Mouse (Mus musculus) hindbrain, embryonic 11.5 days (tissue): ENCODE measurements around the gene Adcy2. TPM values are rescaled to one million over a fixed set of nuclear protein-coding genes. Genes with fewer than 3 reads are reported as not detected.

Experiments used
- ATAC-seq: fragments of 200-750 bp; cut with Nextera tagmentation; 2 replicates; pipeline ENCODE4 v1.8.0; 2017; ENCODE audit warnings: mild to moderate bottlenecking, moderate TSS enrichment, moderate library complexity; ENCODE audit not compliant: low FRiP score
- DNase-seq: peaks from one replicate; pipeline ENCODE4 v3.0.0-alpha.2; 2015; ENCODE audit warnings: low spot score
- H3K27ac ChIP-seq: fragments of 300-500 bp; sonication (generic); 2 replicates; pipeline ENCODE4 v1.5.1; 2014; ENCODE audit warnings: mild to moderate bottlenecking, low read depth, low read length
- H3K27me3 ChIP-seq: fragments of 300-500 bp; sonication (generic); 2 replicates; pipeline ENCODE4 v1.6.1; 2014; ENCODE audit warnings: mild to moderate bottlenecking, low read length, moderate library complexity, mixed read lengths; ENCODE audit not compliant: control insufficient read depth, insufficient read depth
- H3K36me3 ChIP-seq: fragments of 300-500 bp; sonication (generic); 2 replicates; pipeline ENCODE4 v1.6.1; 2014; ENCODE audit warnings: mild to moderate bottlenecking, low read length, moderate library complexity, mixed read lengths; ENCODE audit not compliant: control insufficient read depth, insufficient read depth
- H3K4me1 ChIP-seq: fragments of 300-500 bp; sonication (generic); replicated peaks from 2 replicates; pipeline ENCODE4 v1.6.1; 2014; ENCODE audit warnings: low read length, mixed read lengths; ENCODE audit not compliant: control insufficient read depth, insufficient read depth
- H3K4me2 ChIP-seq: fragments of 300-500 bp; sonication (generic); replicated peaks from 2 replicates; pipeline ENCODE4 v1.6.1; 2014; ENCODE audit warnings: mild to moderate bottlenecking, low read depth, low read length
- H3K4me3 ChIP-seq: fragments of 300-500 bp; sonication (generic); 2 replicates; pipeline ENCODE4 v1.5.1; 2014; ENCODE audit warnings: low read depth, low read length
- H3K9ac ChIP-seq: fragments of 300-500 bp; sonication (generic); 2 replicates; pipeline ENCODE4 v1.6.1; 2014; ENCODE audit warnings: low read depth, low read length
- H3K9me3 ChIP-seq: fragments of 300-500 bp; sonication (generic); 2 replicates; pipeline ENCODE4 v1.6.1; 2016; ENCODE audit warnings: low read length; ENCODE audit not compliant: control insufficient read depth
- WGBS: fragments of 180-500 bp; shearing (Covaris S2); extraction: QIAGEN DNeasy Blood & Tissue Kit; methylation state at CpG from one replicate; pipeline ENCODE4 v1.1.7; 2014; 5-methylcytosine and 5-hydroxymethylcytosine counted together
- polyA plus RNA-seq: library from polyadenylated mRNA; unstranded; fragments of >200 nt; fragmentation: Nextera tagmentation; extraction: Ambion mirVana; gene quantifications from 2 replicates; pipeline ENCODE4 v1.2.1, GENCODE M21; 2014

The Adcy2 gene
- polyA plus RNA-seq, 1 experiment from 2014 or later: 3.3 TPM

GRCm38 (mm10) chr13:68867940-68868655 lies 131.2 kb downstream of the Adcy2 start:
- H3K36me3 ChIP-seq: no peaks in the 10 kb centered on the region
- no peaks in the 10 kb centered on the region for H3K27me3 ChIP-seq
- H3K4me2 ChIP-seq: no peak overlapping the region
- H3K4me1 ChIP-seq: no peaks in the 10 kb centered on the region
- no peaks in the 10 kb centered on the region for H3K9me3 ChIP-seq
- DNase-seq (no peak), ATAC-seq (no peak)
- no peak overlapping the region for H3K27ac ChIP-seq
- H3K9ac ChIP-seq: no peak overlapping the region
- WGBS: 91% methylated on average over 1 of the region's 1 CpGs
- H3K4me3 ChIP-seq: no peak overlapping the region

- Histone ChIP-seq H3K4me1 (no peaks in the 10 kb centered on the region), H3K27ac (no peak overlapping the region), H3K4me3 (no peak overlapping the region), H3K9ac (no peak overlapping the region), H3K27me3 (no peaks in the 10 kb centered on the region), H3K9me3 (no peaks in the 10 kb centered on the region), H3K4me2 (no peak overlapping the region), H3K36me3 (no peaks in the 10 kb centered on the region)
- no peak for DNase-seq
- no peak for ATAC-seq
- 79% methylated on average over 4 of the region's 4 CpGs for WGBS
Measured at GRCm38 (mm10) chr13:68860036-68860435, 139.3 kb downstream of the Adcy2 start.

GRCm38 (mm10) chr13:68848265-68848664 lies 151.1 kb downstream of the Adcy2 start:
- DNase-seq: no peak
- no peak for ATAC-seq
- H3K4me2 ChIP-seq: no peak overlapping the region

GRCm38 (mm10) chr13:68839517-68839916 lies 159.8 kb downstream of the Adcy2 start:
- no peaks in the 10 kb centered on the region for H3K9me3 ChIP-seq
- H3K27ac ChIP-seq: no peak overlapping the region
- 71% methylated on average over 2 of the region's 2 CpGs for WGBS
- no peaks in the 10 kb centered on the region for H3K36me3 ChIP-seq
- no peak for DNase-seq
- no peaks in the 10 kb centered on the region for H3K27me3 ChIP-seq
- ATAC-seq: no peak
- no peaks in the 10 kb centered on the region for H3K4me1 ChIP-seq
- no peak overlapping the region for H3K4me3 ChIP-seq
- H3K9ac ChIP-seq: no peak overlapping the region
- H3K4me2 ChIP-seq: no peak overlapping the region

More at GRCm38 (mm10) chr13:68848265-68848664, 151.1 kb downstream of the Adcy2 start:
- H3K36me3 ChIP-seq: no peaks in the 10 kb centered on the region
- H3K4me1 ChIP-seq: no peaks in the 10 kb centered on the region
- no peak overlapping the region for H3K4me3 ChIP-seq
- H3K27ac ChIP-seq: no peak overlapping the region
- H3K9me3 ChIP-seq: no peaks in the 10 kb centered on the region
- WGBS: 84% methylated on average over 3 of the region's 3 CpGs
- H3K27me3 ChIP-seq: no peaks in the 10 kb centered on the region
- no peak overlapping the region for H3K9ac ChIP-seq

- Histone ChIP-seq H3K27ac (no peak overlapping the region), H3K9ac (no peak overlapping the region), H3K4me3 (no peak overlapping the region), H3K4me1 (no peaks in the 10 kb centered on the region), H3K36me3 (no peaks in the 10 kb centered on the region), H3K27me3 (no peaks in the 10 kb centered on the region), H3K4me2 (no peak overlapping the region), H3K9me3 (no peaks in the 10 kb centered on the region)
- DNase-seq (no peak), ATAC-seq (no peak)
Measured at GRCm38 (mm10) chr13:68836183-68836582, 163.2 kb downstream of the Adcy2 start.

- 78% methylated on average over 8 of the region's 8 CpGs for WGBS
- H3K9ac ChIP-seq: no peak overlapping the region
- no peaks in the 10 kb centered on the region for H3K36me3 ChIP-seq
- ATAC-seq: no peak
- no peaks in the 10 kb centered on the region for H3K9me3 ChIP-seq
- no peaks in the 10 kb centered on the region for H3K4me1 ChIP-seq
- H3K27me3 ChIP-seq: no peaks in the 10 kb centered on the region
- no peak overlapping the region for H3K4me2 ChIP-seq
- DNase-seq: no peak
- H3K27ac ChIP-seq: no peak overlapping the region
- H3K4me3 ChIP-seq: no peak overlapping the region
Measured at GRCm38 (mm10) chr13:68835424-68836045, 163.8 kb downstream of the Adcy2 start.

- Histone ChIP-seq H3K4me2 (no peak overlapping the region), H3K36me3 (no peaks in the 10 kb centered on the region), H3K27ac (no peak overlapping the region), H3K27me3 (no peaks in the 10 kb centered on the region), H3K9ac (no peak overlapping the region), H3K4me1 (no peaks in the 10 kb centered on the region), H3K9me3 (no peaks in the 10 kb centered on the region), H3K4me3 (no peak overlapping the region)
- 83% methylated on average over 5 of the region's 5 CpGs for WGBS
- DNase-seq (no peak), ATAC-seq (no peak)
Measured at GRCm38 (mm10) chr13:68832141-68832540, 167.2 kb downstream of the Adcy2 start.

- H3K27me3 ChIP-seq: no peaks in the 10 kb centered on the region
- no peak overlapping the region for H3K9ac ChIP-seq
- WGBS: 86% methylated on average over 6 of the region's 6 CpGs
- H3K36me3 ChIP-seq: no peaks in the 10 kb centered on the region
- DNase-seq (no peak), ATAC-seq (no peak)
- no peaks in the 10 kb centered on the region for H3K9me3 ChIP-seq
- H3K4me1 ChIP-seq: no peaks in the 10 kb centered on the region
- no peak overlapping the region for H3K27ac ChIP-seq
- H3K4me2 ChIP-seq: no peak overlapping the region
- no peak overlapping the region for H3K4me3 ChIP-seq
Measured at GRCm38 (mm10) chr13:68830030-68830759, 169.1 kb downstream of the Adcy2 start.
